Mouse (Mus musculus) E14TG2a.4 (cell line): ENCODE measurements at regions not wholly inside any gene's neighbourhood (a gene's known extent, or its start where the extent isn't known, plus 50 kb on each side); places are given as distances from the start of the nearest gene placed in this dataset.

Source experiments
- CTCF ChIP-seq: conservative IDR thresholded peaks from 2 replicates; pipeline ENCODE4 v1.5.1; 2014; ENCODE audit warnings: low read length
- NANOG ChIP-seq: IDR thresholded peaks from 2 replicates; pipeline ENCODE4 v1.6.1; 2014; ENCODE audit warnings: borderline replicate concordance, low read length, mixed read lengths

GRCm38 (mm10) chr2:169060495-169060894, 105.1 kb upstream of the Zfp64 start:
- no peak for TF ChIP-seq NANOG
- no peak for TF ChIP-seq CTCF
